Mouse (Mus musculus): ENCODE measurements at regions not wholly inside any gene's neighbourhood (a gene's known extent, or its start where the extent isn't known, plus 50 kb on each side); places are given as distances from the start of the nearest gene placed in this dataset.

GRCm38 (mm10) chr14:89242159-89242558 lies 771.0 kb upstream of the Pcdh20 start:
- Histone ChIP-seq H3K4me3 (ENCODE audit: low read depth, low read length) (no peak overlapping the region), H3K27me3 (ENCODE audit: insufficient read depth, low read length) (no peaks in the 10 kb centered on the region), H3K36me3 (ENCODE audit: insufficient read depth) (no peaks in the 10 kb centered on the region), H3K9me3 (ENCODE audit: low read length) (no peaks in the 10 kb centered on the region), H3K27ac (ENCODE audit: low read depth, low read length) (no peak overlapping the region), H3K4me2 (ENCODE audit: low read depth) (no peak overlapping the region), H3K4me1 (ENCODE audit: insufficient read depth) (no peaks in the 10 kb centered on the region), H3K9ac (no peak overlapping the region)
- TF ChIP-seq CTCF (IDR thresholded peaks at IDR 0.05; ENCODE audit: low read depth): no peak
- WGBS: 88% methylated on average over 1 of the region's 1 CpGs
- DNase-seq (no peak), ATAC-seq (no peak)

GRCm38 (mm10) chr14:89236501-89236900 lies 765.3 kb upstream of the Pcdh20 start:
- no peaks in the 10 kb centered on the region for H3K9me3 ChIP-seq (ENCODE audit: low read length)
- H3K9ac ChIP-seq: no peak overlapping the region
- DNase-seq: no peak
- H3K27ac ChIP-seq (ENCODE audit: low read depth, low read length): no peak overlapping the region
- no peaks in the 10 kb centered on the region for H3K4me1 ChIP-seq (ENCODE audit: insufficient read depth)
- H3K4me3 ChIP-seq (ENCODE audit: low read depth, low read length): no peak overlapping the region
- H3K36me3 ChIP-seq (ENCODE audit: insufficient read depth): no peaks in the 10 kb centered on the region
- TF ChIP-seq CTCF (IDR thresholded peaks at IDR 0.05; ENCODE audit: low read depth): no peak
- H3K4me2 ChIP-seq (ENCODE audit: low read depth): no peak overlapping the region
- WGBS: 87% methylated on average over 3 of the region's 3 CpGs
- no peak for ATAC-seq
- no peaks in the 10 kb centered on the region for H3K27me3 ChIP-seq (ENCODE audit: insufficient read depth, low read length)

DNA sequence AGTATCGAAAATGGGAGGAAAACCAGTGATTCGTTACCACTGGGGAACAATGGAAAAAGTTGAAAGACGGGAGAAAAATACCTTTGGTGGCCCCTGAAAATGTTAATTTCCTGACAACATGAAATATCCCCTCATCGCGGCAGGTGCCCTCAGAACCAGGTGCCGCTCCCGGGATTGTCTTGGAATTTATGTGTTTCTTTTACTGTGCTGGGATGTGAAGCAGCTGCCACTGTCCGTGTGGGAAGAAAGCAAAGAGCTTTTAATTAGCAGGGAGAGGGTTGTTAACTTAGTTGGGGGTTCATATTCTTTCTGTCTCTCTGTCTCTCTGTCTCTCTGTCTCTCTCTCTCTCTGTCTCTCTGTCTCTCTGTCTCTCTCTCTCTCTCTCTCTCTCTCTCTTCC lies 759.3 kb upstream of the Pcdh20 start:
- Histone ChIP-seq H3K36me3 (ENCODE audit: insufficient read depth) (no peaks in the 10 kb centered on the region), H3K4me2 (ENCODE audit: low read depth) (0 out of 2 replicates have a peak overlapping the region, but pooled peaks have one; percentile 15), H3K4me1 (ENCODE audit: insufficient read depth) (no peaks in the 10 kb centered on the region), H3K9ac (no peak overlapping the region), H3K27me3 (ENCODE audit: insufficient read depth, low read length) (no peaks in the 10 kb centered on the region), H3K27ac (ENCODE audit: low read depth, low read length) (no peak overlapping the region), H3K4me3 (ENCODE audit: low read depth, low read length) (no peak overlapping the region; the same call in 1 of the 2 replicates), H3K9me3 (ENCODE audit: low read length) (no peaks in the 10 kb centered on the region)
- DNase-seq (no peak), ATAC-seq (no peak)
- TF ChIP-seq CTCF (IDR thresholded peaks at IDR 0.05; ENCODE audit: low read depth): no peak
- 39% methylated on average over 8 of the region's 8 CpGs for WGBS

DNA sequence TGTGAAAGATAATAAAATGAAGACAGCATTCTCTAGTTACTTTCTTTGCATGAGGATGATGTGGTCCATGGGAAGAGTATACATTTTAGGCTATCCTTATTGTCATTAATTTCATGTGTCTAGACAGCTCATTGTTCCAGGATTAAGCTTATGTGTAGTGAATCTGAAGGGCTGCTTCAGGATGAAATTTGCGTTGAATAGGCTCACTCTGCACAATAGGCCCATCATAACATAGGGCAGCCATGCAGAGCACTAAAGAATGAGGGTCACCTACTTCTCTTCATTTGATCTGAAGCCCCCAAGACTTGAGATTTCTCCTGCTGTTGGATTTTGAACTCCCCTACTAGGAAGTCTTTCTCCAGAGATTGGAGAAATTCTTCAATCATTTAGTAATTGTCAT lies 746.2 kb upstream of the Pcdh20 start:
- Histone ChIP-seq H3K36me3 (ENCODE audit: insufficient read depth) (no peaks in the 10 kb centered on the region), H3K9ac (no peak overlapping the region), H3K4me3 (ENCODE audit: low read depth, low read length) (no peak overlapping the region), H3K4me2 (ENCODE audit: low read depth) (no peak overlapping the region), H3K9me3 (ENCODE audit: low read length) (no peaks in the 10 kb centered on the region), H3K4me1 (ENCODE audit: insufficient read depth) (no peaks in the 10 kb centered on the region), H3K27ac (ENCODE audit: low read depth, low read length) (no peak overlapping the region), H3K27me3 (ENCODE audit: insufficient read depth, low read length) (no peaks in the 10 kb centered on the region)
- 14% methylated on average over 1 of the region's 1 CpGs for WGBS
- DNase-seq (no peak), ATAC-seq (no peak)
- TF ChIP-seq CTCF (IDR thresholded peaks at IDR 0.05; ENCODE audit: low read depth): no peak

DNA sequence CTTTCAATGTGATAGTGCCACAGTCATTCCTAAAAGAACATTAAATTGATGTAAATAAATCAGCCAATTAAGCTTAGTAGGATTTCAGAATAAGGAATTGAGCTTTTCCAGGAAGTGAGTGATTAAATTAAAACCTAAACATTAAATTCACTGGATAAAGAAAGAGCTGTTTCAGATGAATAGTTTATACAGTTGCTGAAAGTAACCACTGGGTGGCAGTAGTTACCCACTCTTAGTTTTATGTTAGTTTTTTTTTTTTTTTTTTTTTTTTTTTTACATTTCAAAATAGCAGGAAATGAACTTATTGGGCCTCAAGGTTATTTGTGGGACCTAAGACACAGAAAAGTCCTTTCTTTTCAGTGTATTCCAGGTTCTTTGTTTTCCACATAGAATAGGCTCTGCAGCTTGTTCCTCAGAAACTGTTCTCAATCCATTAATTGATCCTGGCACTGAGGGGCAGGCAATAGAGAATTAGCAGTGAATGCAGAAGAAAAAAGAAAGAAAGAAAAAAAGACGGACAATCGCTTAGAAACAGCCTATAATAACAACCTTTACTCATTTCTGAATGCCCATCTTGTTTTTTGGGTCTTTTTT lies 710.3 kb upstream of the Pcdh20 start:
- ATAC-seq (no peak), DNase-seq (peak; percentile 68)
- 6% methylated on average over 2 of the region's 2 CpGs for WGBS
- Histone ChIP-seq H3K9me3 (ENCODE audit: low read length) (no peaks in the 10 kb centered on the region), H3K27ac (ENCODE audit: low read depth, low read length) (no peak overlapping the region), H3K9ac (no peak overlapping the region), H3K4me1 (ENCODE audit: insufficient read depth) (no peaks in the 10 kb centered on the region), H3K27me3 (ENCODE audit: insufficient read depth, low read length) (no peaks in the 10 kb centered on the region), H3K4me3 (ENCODE audit: low read depth, low read length) (no peak overlapping the region), H3K4me2 (ENCODE audit: low read depth) (no peak overlapping the region), H3K36me3 (ENCODE audit: insufficient read depth) (no peaks in the 10 kb centered on the region)
- peak; percentile 64 for TF ChIP-seq CTCF (IDR thresholded peaks at IDR 0.05; ENCODE audit: low read depth)

DNA sequence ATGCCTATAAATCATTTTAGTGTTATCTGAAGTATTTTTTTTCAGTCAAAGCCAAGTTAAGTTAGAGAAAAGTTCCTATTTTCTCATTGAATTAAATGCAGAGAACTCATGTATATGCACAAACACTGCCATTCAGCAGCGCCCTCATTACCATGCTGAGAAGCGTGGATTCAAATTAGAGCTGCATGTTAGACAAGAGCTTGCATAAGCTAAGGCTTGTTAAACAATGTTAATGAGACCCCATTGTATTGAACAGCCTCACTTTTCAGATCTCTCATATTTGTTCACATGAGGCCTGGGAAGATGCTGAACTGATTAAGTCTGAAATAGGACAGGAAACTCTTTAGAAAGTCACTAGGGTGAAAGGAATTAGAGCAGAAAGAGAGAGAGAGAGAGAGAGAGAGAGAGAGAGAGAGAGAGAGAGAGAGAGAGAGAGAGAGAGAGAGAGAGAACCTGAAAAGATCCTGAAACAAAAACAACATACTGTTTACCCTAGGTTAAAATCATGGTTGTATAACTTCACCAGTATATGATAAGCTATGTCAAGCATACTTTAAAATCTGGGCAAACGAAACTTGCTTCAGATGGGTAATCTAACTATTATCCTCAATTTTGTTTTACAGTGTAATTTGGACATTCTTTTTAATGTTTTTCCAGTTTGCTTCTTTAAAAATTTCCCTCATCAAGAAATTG lies 671.9 kb upstream of the Pcdh20 start:
- Histone ChIP-seq H3K9ac (no peak overlapping the region), H3K9me3 (ENCODE audit: low read length) (no peaks in the 10 kb centered on the region), H3K27ac (ENCODE audit: low read depth, low read length) (no peak overlapping the region), H3K36me3 (ENCODE audit: insufficient read depth) (no peaks in the 10 kb centered on the region), H3K27me3 (ENCODE audit: insufficient read depth, low read length) (no peaks in the 10 kb centered on the region), H3K4me3 (ENCODE audit: low read depth, low read length) (no peak overlapping the region), H3K4me1 (ENCODE audit: insufficient read depth) (no peaks in the 10 kb centered on the region), H3K4me2 (ENCODE audit: low read depth) (no peak overlapping the region)
- 16% methylated on average over 3 of the region's 3 CpGs for WGBS
- ATAC-seq (no peak), DNase-seq (peak; percentile 22)
- no peak for TF ChIP-seq CTCF (IDR thresholded peaks at IDR 0.05; ENCODE audit: low read depth)

GRCm38 (mm10) chr14:89099296-89099695 lies 628.1 kb upstream of the Pcdh20 start:
- Histone ChIP-seq H3K9ac (no peak overlapping the region), H3K4me3 (ENCODE audit: low read depth, low read length) (no peak overlapping the region), H3K36me3 (ENCODE audit: insufficient read depth) (no peaks in the 10 kb centered on the region), H3K4me1 (ENCODE audit: insufficient read depth) (no peaks in the 10 kb centered on the region), H3K27me3 (ENCODE audit: insufficient read depth, low read length) (no peaks in the 10 kb centered on the region), H3K27ac (ENCODE audit: low read depth, low read length) (no peak overlapping the region), H3K4me2 (ENCODE audit: low read depth) (no peak overlapping the region), H3K9me3 (ENCODE audit: low read length) (no peaks in the 10 kb centered on the region)
- no peak for ATAC-seq
- WGBS: 11% methylated on average over 4 of the region's 4 CpGs
- no peak for TF ChIP-seq CTCF (IDR thresholded peaks at IDR 0.05; ENCODE audit: low read depth)
- no peak for DNase-seq
